Mouse (Mus musculus) stomach, postnatal 0 days (tissue): ENCODE results near the gene Tnfsfm13. TPM values are rescaled to one million over a fixed set of nuclear protein-coding genes. Genes with fewer than 3 reads are reported as not detected.
A peak's percentile ranks its signal among the peaks of the same experiment; 100 is the strongest.

Experiments used
- ATAC-seq: fragments of 200-750 bp; cut with Nextera tagmentation; 2 replicates; pipeline ENCODE4 v1.8.0; 2017; ENCODE audit not compliant: low FRiP score, low TSS enrichment
- DNase-seq: peaks from one replicate; pipeline ENCODE4 v3.0.0-alpha.2; 2016; ENCODE audit warnings: low spot score
- H3K27ac ChIP-seq: fragments of 300-500 bp; sonication (generic); replicated peaks from 2 replicates; pipeline ENCODE4 v1.5.1; 2014; ENCODE audit warnings: mild to moderate bottlenecking, control low read depth
- H3K27me3 ChIP-seq: fragments of 300-500 bp; sonication (generic); 2 replicates; pipeline ENCODE4 v1.6.1; 2014; ENCODE audit warnings: low read length; ENCODE audit not compliant: control insufficient read depth, insufficient read depth
- H3K36me3 ChIP-seq: fragments of 300-500 bp; sonication (generic); 2 replicates; pipeline ENCODE4 v1.6.1; 2014; ENCODE audit warnings: low read length, mixed read lengths; ENCODE audit not compliant: control insufficient read depth, insufficient read depth
- H3K4me1 ChIP-seq: fragments of 300-500 bp; sonication (generic); replicated peaks from 2 replicates; pipeline ENCODE4 v1.6.1; 2014; ENCODE audit warnings: antibody characterized with exemption; ENCODE audit not compliant: control insufficient read depth, insufficient read depth
- H3K4me2 ChIP-seq: fragments of 300-500 bp; sonication (generic); replicated peaks from 2 replicates; pipeline ENCODE4 v1.6.1; 2014; ENCODE audit warnings: low read depth, mild to moderate bottlenecking, control low read depth, moderate library complexity
- H3K4me3 ChIP-seq: fragments of 300-500 bp; sonication (generic); 2 replicates; pipeline ENCODE4 v1.5.1; 2014; ENCODE audit warnings: low read depth, low read length, control low read depth
- H3K9ac ChIP-seq: fragments of 300-500 bp; sonication (generic); 2 replicates; pipeline ENCODE4 v1.6.1; 2014; ENCODE audit warnings: mild to moderate bottlenecking, low read length, control low read depth, mixed read lengths
- H3K9me3 ChIP-seq: fragments of 300-500 bp; sonication (generic); 2 replicates; pipeline ENCODE4 v1.6.1; 2016; ENCODE audit warnings: low read length; ENCODE audit not compliant: control insufficient read depth
- CTCF ChIP-seq: IDR thresholded peaks from 2 replicates; pipeline ENCODE4 v1.5.1; 2016; ENCODE audit warnings: antibody characterized with exemption, low read depth, mild to moderate bottlenecking, moderate library complexity
- EP300 ChIP-seq: optimal IDR thresholded peaks from 2 replicates; pipeline ENCODE3; 2016; ENCODE audit warnings: antibody characterized with exemption
- WGBS: fragments of 180-500 bp; shearing (Covaris S2); extraction: QIAGEN DNeasy Blood & Tissue Kit; methylation state at CpG from one replicate; pipeline ENCODE4 v1.1.7; 2014; 5-methylcytosine and 5-hydroxymethylcytosine counted together
- microRNA counts: library from miRNA; unstranded; fragments of <30 nt; microRNA quantifications from one replicate; lab custom pipeline; 2015
- microRNA-seq: library from miRNA; unstranded; fragments of <30 nt; microRNA quantifications from one replicate; pipeline ENCODE4, GENCODE M21; 2016
- polyA plus RNA-seq: library from polyadenylated mRNA; unstranded; fragments of >200 nt; fragmentation: Nextera tagmentation; extraction: Ambion mirVana; gene quantifications from 2 replicates; pipeline ENCODE4 v1.2.1, GENCODE M21; 2015

Gene Tnfsfm13
- polyA plus RNA-seq, 1 experiment from 2014 or later, result 4.1 TPM

GRCm38 (mm10) chr11:69633128-69633866, 62.6 kb downstream of the Tnfsfm13 start:
- peak overlapping the region; percentile 96 for H3K9ac ChIP-seq
- H3K9me3 ChIP-seq, result no peaks in the 10 kb centered on the region
- H3K4me3 ChIP-seq, result peak overlapping the region; percentile 93
- no peaks in the 10 kb centered on the region for H3K27me3 ChIP-seq
- H3K36me3 ChIP-seq, result no peaks in the 10 kb centered on the region; the same call in 1 of the 2 replicates
- TF ChIP-seq EP300 (no peak), CTCF (no peak)
- H3K27ac ChIP-seq, result peak overlapping the region; percentile 98
- under 1% methylated on average over 47 of the region's 50 CpGs for WGBS
- ATAC-seq, result peak; percentile 49
- no peak for DNase-seq
- H3K4me1 ChIP-seq, result no peaks in the 10 kb centered on the region
- H3K4me2 ChIP-seq, result peak overlapping the region; percentile 87

MicroRNA genes within 50 kb of the gene (microRNA counts, 519-probe panel; counts per million panel counts)
- microRNA mmu-miR-1934 (lab: Ali Mortazavi, UCI) (not detected), microRNA mmu-miR-467f (lab: Ali Mortazavi, UCI) (2,868 counts per million, percentile 8 among the panel's probes with 10 or more counts)

Small RNA genes within 50 kb of the gene (microRNA-seq; reads per million reads assigned to microRNA genes)
- 1.6 reads per million for gene Mir1934
- not detected for gene Mir467f

Other genes with a start within 250 kb of the Tnfsfm13 start
- 0.38 and 0.39 TPM in 2 replicates for gene Dnah2, start 147.0 kb downstream of the Tnfsfm13 start, polyA plus RNA-seq
- gene Efnb3, start 135.9 kb downstream of the Tnfsfm13 start, polyA plus RNA-seq, result 3.9 and 4.4 TPM in 2 replicates
- gene Wrap53, start 115.8 kb downstream of the Tnfsfm13 start, polyA plus RNA-seq, result 8.7 and 9.0 TPM in 2 replicates
- gene Trp53, start 115.7 kb downstream of the Tnfsfm13 start, polyA plus RNA-seq, result 45.0 and 51.4 TPM in 2 replicates
- 5.3 and 7.2 TPM in 2 replicates for gene Atp1b2, start 90.2 kb downstream of the Tnfsfm13 start, polyA plus RNA-seq
- not detected in 2 replicates for gene Shbg, start 78.2 kb downstream of the Tnfsfm13 start, polyA plus RNA-seq
- 14.4 and 15.5 TPM in 2 replicates for gene Sat2, start 74.1 kb downstream of the Tnfsfm13 start, polyA plus RNA-seq
- 10.8 and 11.6 TPM in 2 replicates for gene Fxr2, start 63.1 kb downstream of the Tnfsfm13 start, polyA plus RNA-seq
- gene Sox15, start 40.8 kb downstream of the Tnfsfm13 start, polyA plus RNA-seq, result 7.7 and 7.9 TPM in 2 replicates
- gene Mpdu1, start 33.5 kb downstream of the Tnfsfm13 start, polyA plus RNA-seq, result 69.1 and 72.6 TPM in 2 replicates
- gene Cd68, start 29.9 kb downstream of the Tnfsfm13 start, polyA plus RNA-seq, result 16.7 and 17.9 TPM in 2 replicates
- gene Eif4a1, start 23.7 kb downstream of the Tnfsfm13 start, polyA plus RNA-seq, result 339 and 351 TPM in 2 replicates
- 30.5 and 32.4 TPM in 2 replicates for gene Senp3, start 14.0 kb downstream of the Tnfsfm13 start, polyA plus RNA-seq
- gene Tnfsf13, start 10.3 kb downstream of the Tnfsfm13 start, polyA plus RNA-seq, result 0.50 and 0.75 TPM in 2 replicates
- 6.9 and 9.7 TPM in 2 replicates for gene Tnfsf12, start 249 bp downstream of the Tnfsfm13 start, polyA plus RNA-seq
- 7.9 and 9.0 TPM in 2 replicates for gene Polr2a, start 62.5 kb upstream of the Tnfsfm13 start, polyA plus RNA-seq
- gene Slc35g3, start 65.9 kb upstream of the Tnfsfm13 start, polyA plus RNA-seq, result 0.11 TPM in 1 of 2 replicates, not detected in the other
- gene Zbtb4, start 69.8 kb upstream of the Tnfsfm13 start, polyA plus RNA-seq, result 2.6 and 2.7 TPM in 2 replicates
- gene Chrnb1, start 99.8 kb upstream of the Tnfsfm13 start, polyA plus RNA-seq, result 4.3 and 5.0 TPM in 2 replicates
- gene Fgf11, start 105.8 kb upstream of the Tnfsfm13 start, polyA plus RNA-seq, result 0.67 and 0.90 TPM in 2 replicates
- 28.4 and 34.4 TPM in 2 replicates for gene Tmem102, start 109.5 kb upstream of the Tnfsfm13 start, polyA plus RNA-seq
- not detected in 2 replicates for gene Gm39566, start 119.2 kb upstream of the Tnfsfm13 start, polyA plus RNA-seq
- not detected in 2 replicates for gene Spem2, start 122.4 kb upstream of the Tnfsfm13 start, polyA plus RNA-seq
- gene Spem1, start 126.1 kb upstream of the Tnfsfm13 start, polyA plus RNA-seq, result not detected in 2 replicates
- gene Nlgn2, start 141.7 kb upstream of the Tnfsfm13 start, polyA plus RNA-seq, result 2.5 and 2.7 TPM in 2 replicates
- 329 and 366 TPM in 2 replicates for gene Tmem256, start 142.4 kb upstream of the Tnfsfm13 start, polyA plus RNA-seq
- 54.4 and 58.4 TPM in 2 replicates for gene Plscr3, start 150.3 kb upstream of the Tnfsfm13 start, polyA plus RNA-seq
- 12.3 TPM in 2 replicates for gene Tnk1, start 162.6 kb upstream of the Tnfsfm13 start, polyA plus RNA-seq
- gene Tmem95, start 181.9 kb upstream of the Tnfsfm13 start, polyA plus RNA-seq, result 0.25 and 0.54 TPM in 2 replicates
- 15.9 and 18.1 TPM in 2 replicates for gene Kctd11, start 185.3 kb upstream of the Tnfsfm13 start, polyA plus RNA-seq
- 0.70 and 0.71 TPM in 2 replicates for gene Acap1, start 199.4 kb upstream of the Tnfsfm13 start, polyA plus RNA-seq
- gene 2810408A11Rik, start 204.9 kb upstream of the Tnfsfm13 start, polyA plus RNA-seq, result 5.6 and 5.9 TPM in 2 replicates
- 2.3 and 3.9 TPM in 2 replicates for gene Neurl4, start 205.0 kb upstream of the Tnfsfm13 start, polyA plus RNA-seq
- 40.6 and 43.3 TPM in 2 replicates for gene Gps2, start 217.8 kb upstream of the Tnfsfm13 start, polyA plus RNA-seq
- 1,169 and 1,205 TPM in 2 replicates for gene Eif5a, start 225.9 kb upstream of the Tnfsfm13 start, polyA plus RNA-seq
- gene Ybx2, start 239.7 kb upstream of the Tnfsfm13 start, polyA plus RNA-seq, result 1.4 and 1.7 TPM in 2 replicates